ENCODE assay signal across 21 mouse cellular contexts in the genomic region with DNA sequence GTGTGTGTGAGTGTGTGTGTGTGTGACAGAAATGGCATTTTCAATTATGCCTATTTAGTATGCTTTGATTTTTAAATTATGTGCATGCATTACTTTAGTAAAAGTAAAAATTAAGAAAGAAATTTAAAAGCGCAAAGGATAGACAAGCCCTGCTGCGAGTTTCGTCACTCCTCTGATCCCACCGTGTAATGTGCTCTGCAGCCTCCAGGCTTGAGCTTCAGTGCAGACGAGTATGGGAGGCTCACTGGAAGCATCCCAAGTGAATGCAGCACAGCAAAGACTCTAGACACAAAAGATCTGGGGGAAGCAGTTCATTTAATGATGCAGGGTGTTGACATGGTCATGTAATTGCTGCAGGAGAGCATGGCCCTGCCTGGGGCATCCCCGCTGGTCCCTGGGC.
"Had no signal": no experiment of that assay in that cellular context is flagged by ENCODE, and none has a peak within 500 bp of the region (broad histone marks: within the 10 kb centered on the region; RNA-seq: fewer than 3 reads in every experiment).

No protein-coding gene starts in this region.

- H3K4me2 ChIP-seq: intestine, embryonic 15.5 days; kidney, embryonic 15.5 days; limb, embryonic 12.5 days; limb, embryonic 15.5 days; liver, embryonic 11.5 days; neural tube, embryonic 12.5 days; neural tube, embryonic 15.5 days had no signal

- H3K27me3 ChIP-seq: intestine, embryonic 15.5 days; kidney, embryonic 15.5 days; limb, embryonic 12.5 days; limb, embryonic 15.5 days; neural tube, embryonic 12.5 days; neural tube, embryonic 15.5 days had no signal

- H3K27ac ChIP-seq: intestine, embryonic 15.5 days; kidney, embryonic 15.5 days; limb, embryonic 12.5 days; limb, embryonic 15.5 days; liver, embryonic 14.5 days; neural tube, embryonic 12.5 days; neural tube, embryonic 15.5 days had no signal

- DNase-seq: kidney, adult 11 months; kidney, adult 8-10 months; kidney, postnatal 10 days; kidney, postnatal 36 days; left cerebral cortex, postnatal 4 days; liver, postnatal 0 days; lung, postnatal 14 days; lung, postnatal 4 days; right cerebral cortex, adult 18-20 months; right cerebral cortex, postnatal 14 days; spleen, adult 18-20 months; thymus, adult 18-20 months; thymus, postnatal 36 days had no signal

- H3K9ac ChIP-seq: intestine, embryonic 15.5 days; kidney, embryonic 15.5 days; limb, embryonic 12.5 days; limb, embryonic 15.5 days; liver, embryonic 14.5 days; liver, postnatal 0 days; neural tube, embryonic 12.5 days; neural tube, embryonic 15.5 days had no signal

- H3K36me3 ChIP-seq: intestine, embryonic 15.5 days; kidney, embryonic 15.5 days; limb, embryonic 15.5 days; neural tube, embryonic 12.5 days; neural tube, embryonic 15.5 days had no signal

- ATAC-seq: intestine, embryonic 15.5 days; liver, postnatal 0 days had no signal

- H3K4me3 ChIP-seq: intestine, embryonic 15.5 days; kidney, embryonic 15.5 days; limb, embryonic 12.5 days; limb, embryonic 15.5 days; neural tube, embryonic 12.5 days; neural tube, embryonic 15.5 days had no signal

- H3K9me3 ChIP-seq: intestine, embryonic 15.5 days; limb, embryonic 15.5 days had no signal

- H3K4me1 ChIP-seq: neural tube, embryonic 12.5 days had no signal
